Mouse (Mus musculus) neural tube, embryonic 14.5 days (tissue): ENCODE measurements around the gene Smg6. TPM values are rescaled to one million over a fixed set of nuclear protein-coding genes. Genes with fewer than 3 reads are reported as not detected.
A peak's percentile ranks its signal among the peaks of the same experiment; 100 is the strongest.

ENCODE experiments used
- ATAC-seq: fragments of 200-750 bp; cut with Nextera tagmentation; 2 replicates; pipeline ENCODE4 v1.8.0; 2017; ENCODE audit warnings: low read depth, mild to moderate bottlenecking, moderate TSS enrichment, moderate library complexity
- H3K27ac ChIP-seq: fragments of 300-500 bp; sonication (generic); 2 replicates; pipeline ENCODE4 v1.5.1; 2014; ENCODE audit warnings: low read depth, mild to moderate bottlenecking, control low read depth, low read length, moderate library complexity, mixed read lengths
- H3K27me3 ChIP-seq: fragments of 300-500 bp; sonication (generic); 2 replicates; pipeline ENCODE4 v1.6.1; 2014; ENCODE audit warnings: low read length; ENCODE audit not compliant: control insufficient read depth, insufficient read depth
- H3K36me3 ChIP-seq: fragments of 300-500 bp; sonication (generic); 2 replicates; pipeline ENCODE4 v1.6.1; 2014; ENCODE audit warnings: low read length, mixed read lengths; ENCODE audit not compliant: control insufficient read depth, insufficient read depth
- H3K4me1 ChIP-seq: fragments of 300-500 bp; sonication (generic); 2 replicates; pipeline ENCODE4 v1.6.1; 2014; ENCODE audit warnings: low read length; ENCODE audit not compliant: control insufficient read depth, insufficient read depth
- H3K4me2 ChIP-seq: fragments of 300-500 bp; sonication (generic); 2 replicates; pipeline ENCODE4 v1.6.1; 2014; ENCODE audit warnings: mild to moderate bottlenecking, low read depth, low read length, control low read depth
- H3K4me3 ChIP-seq: fragments of 300-500 bp; sonication (generic); 2 replicates; pipeline ENCODE4 v1.5.1; 2014; ENCODE audit warnings: low read depth, low read length, control low read depth, mixed read lengths
- H3K9ac ChIP-seq: fragments of 300-500 bp; sonication (generic); replicated peaks from 2 replicates; pipeline ENCODE4 v1.6.1; 2014; ENCODE audit warnings: low read depth, mild to moderate bottlenecking, control low read depth, low read length, mixed read lengths
- H3K9me3 ChIP-seq: fragments of 300-500 bp; sonication (generic); 2 replicates; pipeline ENCODE4 v1.6.1; 2016; ENCODE audit warnings: low read length; ENCODE audit not compliant: control insufficient read depth
- WGBS: fragments of 180-500 bp; shearing (Covaris S2); extraction: QIAGEN DNeasy Blood & Tissue Kit; methylation state at CpG from one replicate; pipeline ENCODE4 v1.1.7; 2014; 5-methylcytosine and 5-hydroxymethylcytosine counted together
- polyA plus RNA-seq: library from polyadenylated mRNA; unstranded; fragments of >200 nt; fragmentation: Nextera tagmentation; extraction: Ambion mirVana; gene quantifications from 2 replicates; pipeline ENCODE4 v1.2.1, GENCODE M21; 2014

Smg6 gene
- polyA plus RNA-seq, 1 experiment from 2014 or later: 13.7 TPM

DNA sequence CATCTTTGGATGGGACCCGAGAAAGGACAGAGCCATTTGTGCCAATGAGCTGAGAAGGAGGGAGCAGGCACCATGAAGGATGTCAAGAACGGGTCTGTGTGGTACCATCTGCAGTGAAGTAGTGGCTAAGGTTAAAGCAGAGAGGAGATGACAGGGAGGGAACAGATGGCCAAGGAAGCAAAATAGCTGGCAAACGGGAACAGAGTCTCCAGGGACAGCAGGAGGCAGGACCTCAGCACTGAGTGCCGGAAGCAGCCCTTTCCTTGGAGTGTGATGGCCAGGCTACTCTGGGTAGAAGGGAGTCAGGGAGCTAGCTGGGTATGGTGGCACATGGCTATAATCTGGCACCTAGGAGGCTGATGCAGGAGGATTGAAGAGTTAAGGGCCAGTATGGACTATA is 273.2 kb downstream of the Smg6 start:
- no peak for ATAC-seq
- WGBS: 58% methylated on average over 4 of the region's 4 CpGs
- Histone ChIP-seq H3K36me3 (no peaks in the 10 kb centered on the region), H3K27me3 (peaks cover 20% of the 10 kb centered on the region), H3K4me2 (no peak overlapping the region), H3K4me1 (peaks cover 12% of the 10 kb centered on the region), H3K9me3 (no peaks in the 10 kb centered on the region), H3K4me3 (no peak overlapping the region), H3K9ac (no peak overlapping the region), H3K27ac (no peak overlapping the region)

DNA sequence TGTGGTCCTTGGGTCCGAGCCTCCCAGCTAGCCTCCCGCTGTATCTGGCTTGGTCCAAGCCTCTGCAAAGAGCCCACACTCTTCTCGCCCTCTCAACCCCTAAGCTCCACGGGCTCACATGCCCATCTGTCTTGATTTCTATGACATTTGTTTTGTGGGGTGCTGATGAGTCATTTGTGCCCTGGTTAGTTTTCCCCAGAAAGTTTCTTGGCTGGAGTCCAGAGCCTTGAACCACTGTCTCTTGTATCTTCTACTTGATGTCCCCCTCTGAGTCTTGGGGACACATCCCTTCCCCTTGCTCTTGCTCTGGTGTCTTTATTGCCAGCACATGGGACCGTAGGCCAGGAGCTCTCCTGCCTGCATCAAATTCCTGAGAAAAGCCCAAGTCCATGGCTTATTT is 274.3 kb downstream of the Smg6 start:
- no peak for ATAC-seq
- H3K4me3 ChIP-seq: no peak overlapping the region
- WGBS: 82% methylated on average over 5 of the region's 5 CpGs
- no peak overlapping the region for H3K9ac ChIP-seq
- H3K27me3 ChIP-seq: peaks cover 10% of the 10 kb centered on the region
- no peaks in the 10 kb centered on the region for H3K36me3 ChIP-seq
- no peaks in the 10 kb centered on the region for H3K9me3 ChIP-seq
- H3K27ac ChIP-seq: no peak overlapping the region
- peaks cover 6% of the 10 kb centered on the region for H3K4me1 ChIP-seq
- no peak overlapping the region for H3K4me2 ChIP-seq

DNA sequence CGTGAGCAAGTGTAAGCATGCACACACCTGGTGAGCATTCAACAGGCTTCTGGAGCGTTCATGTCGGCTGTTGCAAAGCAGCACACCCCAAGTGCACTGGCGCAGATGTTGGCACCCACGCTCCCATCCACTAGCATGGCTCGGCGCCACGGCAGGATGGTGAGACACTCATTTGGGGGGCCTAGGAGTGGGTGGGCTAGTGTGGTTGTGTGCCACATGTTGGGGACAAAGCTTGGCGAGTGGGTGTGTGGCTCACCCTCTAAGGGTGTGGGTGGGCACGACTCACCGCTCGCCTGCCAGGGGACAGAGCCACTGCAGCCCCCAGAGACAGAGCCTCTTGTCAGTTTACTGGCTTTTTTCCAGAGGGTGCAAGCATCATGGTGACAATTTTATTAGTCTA is 275.3 kb downstream of the Smg6 start:
- no peak overlapping the region for H3K9ac ChIP-seq
- no peak for ATAC-seq
- no peak overlapping the region for H3K4me3 ChIP-seq
- H3K4me2 ChIP-seq: no peak overlapping the region
- H3K27me3 ChIP-seq: peaks cover 4% of the 10 kb centered on the region
- H3K4me1 ChIP-seq: peaks cover 2% of the 10 kb centered on the region; the same call in 1 of the 2 replicates
- no peaks in the 10 kb centered on the region for H3K36me3 ChIP-seq
- WGBS: 86% methylated on average over 12 of the region's 12 CpGs
- no peak overlapping the region for H3K27ac ChIP-seq
- H3K9me3 ChIP-seq: no peaks in the 10 kb centered on the region

DNA sequence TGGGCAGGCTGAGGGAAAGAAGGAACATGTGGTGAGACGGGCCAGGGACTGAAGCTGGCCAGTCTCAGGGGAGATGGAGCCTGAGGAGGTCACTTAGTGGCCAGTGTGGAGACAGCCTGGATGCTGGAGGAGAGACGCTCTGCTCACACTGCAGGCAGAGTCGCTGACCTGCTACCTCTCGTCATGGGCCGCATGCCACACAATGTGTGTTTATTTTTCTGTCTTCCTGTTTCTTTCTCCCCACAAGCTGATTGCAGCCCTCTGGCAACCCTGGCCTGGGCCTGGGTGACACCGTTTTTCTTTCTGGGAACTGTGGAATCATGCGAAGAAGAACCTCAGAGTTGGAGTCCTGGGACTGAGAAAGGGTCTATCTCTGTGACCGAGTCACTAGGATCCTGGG is 276.1 kb downstream of the Smg6 start:
- no peaks in the 10 kb centered on the region for H3K27me3 ChIP-seq
- no peaks in the 10 kb centered on the region for H3K4me1 ChIP-seq
- ATAC-seq: no peak
- H3K27ac ChIP-seq: 0 out of 2 replicates have a peak overlapping the region, but pooled peaks have one; percentile 10
- no peak overlapping the region for H3K4me3 ChIP-seq
- WGBS: 59% methylated on average over 8 of the region's 8 CpGs
- H3K4me2 ChIP-seq: no peak overlapping the region
- H3K9me3 ChIP-seq: no peaks in the 10 kb centered on the region
- H3K36me3 ChIP-seq: no peaks in the 10 kb centered on the region
- H3K9ac ChIP-seq: no peak overlapping the region

DNA sequence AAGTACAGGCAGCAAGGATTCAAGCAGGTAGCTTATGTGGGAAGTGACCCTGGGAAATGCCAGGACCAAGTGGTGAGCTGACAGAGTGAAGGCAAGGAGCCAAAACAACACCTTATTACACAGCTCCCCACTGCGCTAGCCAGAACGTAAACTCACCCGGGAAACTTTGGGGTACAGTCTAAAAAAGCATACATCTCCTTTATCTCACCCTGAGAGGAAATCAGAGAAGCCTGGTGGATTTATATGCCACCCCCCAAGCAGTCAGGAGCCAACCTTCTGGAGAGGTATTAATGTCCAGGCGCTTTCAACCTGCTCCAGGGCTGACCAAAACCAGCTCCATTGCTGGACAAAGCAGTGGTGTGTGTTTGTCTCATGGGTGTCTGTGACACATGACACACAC is 278.3 kb downstream of the Smg6 start:
- Histone ChIP-seq H3K4me1 (no peaks in the 10 kb centered on the region), H3K36me3 (no peaks in the 10 kb centered on the region), H3K9ac (no peak overlapping the region), H3K27me3 (no peaks in the 10 kb centered on the region), H3K9me3 (no peaks in the 10 kb centered on the region), H3K4me3 (no peak overlapping the region), H3K27ac (no peak overlapping the region), H3K4me2 (no peak overlapping the region)
- no peak for ATAC-seq
- 81% methylated on average over 4 of the region's 4 CpGs for WGBS

DNA sequence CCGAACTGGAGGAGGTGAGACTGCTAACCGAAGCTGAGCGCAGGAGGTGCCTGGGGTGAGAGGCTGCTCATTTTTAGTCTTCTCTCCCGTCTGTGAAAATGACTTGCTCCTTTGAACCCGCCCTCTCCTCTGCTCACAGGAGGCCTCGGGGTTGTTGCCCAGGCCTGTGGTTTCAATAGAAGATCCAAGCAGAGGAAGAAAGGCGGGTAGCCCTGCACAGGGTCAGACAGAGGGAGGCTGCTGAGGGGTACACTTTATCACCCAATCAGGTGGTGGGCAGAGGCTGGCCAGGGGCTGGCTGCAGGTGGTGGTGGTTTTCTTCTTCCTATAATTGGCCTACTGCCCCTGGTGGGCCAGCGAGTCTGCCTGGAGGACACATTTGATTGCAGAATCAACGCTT is 278.8 kb downstream of the Smg6 start:
- ATAC-seq: no peak
- no peaks in the 10 kb centered on the region for H3K36me3 ChIP-seq
- H3K9me3 ChIP-seq: no peaks in the 10 kb centered on the region
- H3K27me3 ChIP-seq: no peaks in the 10 kb centered on the region
- no peak overlapping the region for H3K4me3 ChIP-seq
- WGBS: 44% methylated on average over 9 of the region's 9 CpGs
- no peak overlapping the region for H3K9ac ChIP-seq
- no peaks in the 10 kb centered on the region for H3K4me1 ChIP-seq
- no peak overlapping the region for H3K27ac ChIP-seq
- H3K4me2 ChIP-seq: no peak overlapping the region

DNA sequence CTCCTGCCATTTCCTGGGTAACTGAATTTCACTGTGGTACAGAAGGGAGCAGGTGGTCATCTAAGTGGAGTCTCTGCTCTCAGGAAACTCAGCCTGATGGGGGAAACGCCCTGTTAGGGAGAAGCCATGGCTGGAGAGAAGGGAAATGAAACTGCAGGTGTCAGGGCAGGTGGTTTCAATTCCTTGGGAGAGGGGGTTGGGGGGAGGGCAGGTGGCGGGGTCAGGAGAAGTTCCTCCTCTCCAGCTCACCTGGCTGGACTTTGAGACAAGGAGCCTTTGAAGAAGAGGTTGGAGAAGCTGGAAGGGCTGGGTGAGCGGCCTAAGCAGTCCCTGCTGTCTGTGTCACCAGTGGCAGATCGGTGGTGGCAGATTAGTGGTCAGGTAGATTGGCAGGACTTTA is 280.7 kb downstream of the Smg6 start:
- H3K9ac ChIP-seq: no peak overlapping the region
- no peak overlapping the region for H3K4me2 ChIP-seq
- no peaks in the 10 kb centered on the region for H3K36me3 ChIP-seq
- no peaks in the 10 kb centered on the region for H3K27me3 ChIP-seq
- H3K4me1 ChIP-seq: no peaks in the 10 kb centered on the region
- no peak for ATAC-seq
- 87% methylated on average over 4 of the region's 4 CpGs for WGBS
- no peak overlapping the region for H3K27ac ChIP-seq
- no peaks in the 10 kb centered on the region for H3K9me3 ChIP-seq
- no peak overlapping the region for H3K4me3 ChIP-seq

DNA sequence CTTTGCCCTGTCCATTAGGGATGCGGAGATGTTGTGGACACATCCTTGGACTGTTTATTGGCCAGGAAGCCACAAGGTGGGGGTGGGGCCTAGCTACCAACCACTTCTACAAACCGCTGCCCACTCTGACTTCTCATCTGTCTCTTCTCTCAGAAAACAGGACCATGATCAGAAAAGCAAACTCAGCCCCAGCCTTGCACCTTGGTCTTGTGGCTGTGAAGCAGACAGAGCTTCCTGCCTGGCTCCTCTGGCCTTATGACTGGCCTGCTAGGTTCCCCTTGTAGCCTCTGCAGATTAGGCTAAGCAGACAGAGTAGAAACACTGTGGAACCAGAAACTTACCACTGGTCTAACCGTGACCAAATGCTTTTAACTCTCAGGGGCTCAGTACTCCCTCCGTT is 283.7 kb downstream of the Smg6 start:
- 59% methylated on average over 4 of the region's 4 CpGs for WGBS
- H3K36me3 ChIP-seq: no peaks in the 10 kb centered on the region
- no peak overlapping the region for H3K27ac ChIP-seq
- H3K4me3 ChIP-seq: no peak overlapping the region
- H3K4me2 ChIP-seq: no peak overlapping the region
- H3K9me3 ChIP-seq: no peaks in the 10 kb centered on the region
- peaks cover 13% of the 10 kb centered on the region for H3K4me1 ChIP-seq
- H3K27me3 ChIP-seq: no peaks in the 10 kb centered on the region
- ATAC-seq: no peak
- no peak overlapping the region for H3K9ac ChIP-seq

DNA sequence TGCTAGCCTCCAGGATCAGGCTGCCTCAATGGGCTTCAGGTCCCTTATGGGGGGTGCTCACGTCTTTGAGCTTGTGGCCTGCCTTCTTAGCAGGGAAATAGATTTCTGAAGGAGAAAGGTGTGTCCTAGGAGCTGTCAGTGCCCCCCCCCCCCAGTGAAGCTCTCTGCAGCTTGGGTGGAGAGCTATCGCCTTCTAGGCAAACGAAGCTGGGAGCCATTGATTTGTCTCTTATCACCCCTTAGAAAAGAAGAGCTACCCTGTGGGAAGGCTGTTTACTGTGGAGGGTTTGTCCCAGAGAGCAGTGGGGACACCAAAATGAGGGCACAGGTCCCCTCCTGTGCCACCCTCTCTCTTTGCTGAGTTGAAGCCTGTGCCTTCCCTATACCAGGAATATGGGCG is 284.5 kb downstream of the Smg6 start:
- Histone ChIP-seq H3K27ac (no peak overlapping the region), H3K4me3 (no peak overlapping the region), H3K27me3 (no peaks in the 10 kb centered on the region), H3K4me1 (peaks cover 13% of the 10 kb centered on the region), H3K4me2 (no peak overlapping the region), H3K9ac (no peak overlapping the region), H3K9me3 (no peaks in the 10 kb centered on the region), H3K36me3 (no peaks in the 10 kb centered on the region)
- WGBS: 61% methylated on average over 4 of the region's 4 CpGs
- no peak for ATAC-seq

DNA sequence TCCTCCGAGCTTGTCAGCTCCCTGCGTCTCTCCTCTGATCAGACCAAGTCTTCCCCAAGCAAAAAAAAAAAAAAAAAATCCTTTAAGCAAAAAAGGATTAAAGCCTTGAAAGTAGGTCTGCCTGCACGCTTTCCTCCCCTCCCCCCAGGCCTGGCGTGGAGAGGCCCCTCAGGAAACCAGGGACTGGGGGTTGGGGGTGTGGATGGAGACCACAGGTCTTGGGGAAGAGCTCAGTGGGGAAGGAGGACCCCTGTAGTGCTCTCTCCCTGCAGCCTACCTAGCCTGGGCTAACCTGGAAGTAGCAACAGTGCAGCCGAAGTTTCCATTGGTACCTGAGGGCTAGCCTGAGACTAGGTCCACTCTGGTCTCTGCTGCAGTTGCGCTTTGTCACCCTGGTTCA is 285.1 kb downstream of the Smg6 start:
- H3K4me1 ChIP-seq: peaks cover 17% of the 10 kb centered on the region
- 63% methylated on average over 6 of the region's 6 CpGs for whole genome bisulfite sequencing

More for the DNA sequence above, 285.1 kb downstream of the Smg6 start:
- no peak overlapping the region for H3K4me2 ChIP-seq
- H3K36me3 ChIP-seq: no peaks in the 10 kb centered on the region
- no peak overlapping the region for H3K9ac ChIP-seq
- H3K9me3 ChIP-seq: no peaks in the 10 kb centered on the region
- H3K27ac ChIP-seq: no peak overlapping the region
- no peaks in the 10 kb centered on the region for H3K27me3 ChIP-seq
- no peak for ATAC-seq
- H3K4me3 ChIP-seq: no peak overlapping the region
